Mouse (Mus musculus) ES-Bruce4 (cell line): ENCODE measurements at regions not wholly inside any gene's neighbourhood (a gene's known extent, or its start where the extent isn't known, plus 50 kb on each side); places are given as distances from the start of the nearest gene placed in this dataset.

Experiments used
- CTCF ChIP-seq: IDR thresholded peaks from one replicate; pipeline ENCODE4 v1.8.1; 2011; ENCODE audit warnings: low read depth, low read length
- POLR2A ChIP-seq: IDR thresholded peaks from one replicate; pipeline ENCODE4 v1.8.1; 2011; ENCODE audit warnings: low read length; ENCODE audit not compliant: insufficient read depth

- no peak for TF ChIP-seq CTCF
- TF ChIP-seq POLR2A, result no peak
Observed at GRCm38 (mm10) chr1:83878330-83879108, 470.5 kb upstream of the Sphkap start.
